Mouse (Mus musculus): ENCODE results near the gene Enah. TPM values are rescaled to one million over a fixed set of nuclear protein-coding genes. Genes with fewer than 3 reads are reported as not detected.

Enah gene
- polyA plus RNA-seq (2016; fragmentation: Nextera tagmentation; extraction: Ambion mirVana): 30.4 and 30.6 TPM in 2 replicates

DNA sequence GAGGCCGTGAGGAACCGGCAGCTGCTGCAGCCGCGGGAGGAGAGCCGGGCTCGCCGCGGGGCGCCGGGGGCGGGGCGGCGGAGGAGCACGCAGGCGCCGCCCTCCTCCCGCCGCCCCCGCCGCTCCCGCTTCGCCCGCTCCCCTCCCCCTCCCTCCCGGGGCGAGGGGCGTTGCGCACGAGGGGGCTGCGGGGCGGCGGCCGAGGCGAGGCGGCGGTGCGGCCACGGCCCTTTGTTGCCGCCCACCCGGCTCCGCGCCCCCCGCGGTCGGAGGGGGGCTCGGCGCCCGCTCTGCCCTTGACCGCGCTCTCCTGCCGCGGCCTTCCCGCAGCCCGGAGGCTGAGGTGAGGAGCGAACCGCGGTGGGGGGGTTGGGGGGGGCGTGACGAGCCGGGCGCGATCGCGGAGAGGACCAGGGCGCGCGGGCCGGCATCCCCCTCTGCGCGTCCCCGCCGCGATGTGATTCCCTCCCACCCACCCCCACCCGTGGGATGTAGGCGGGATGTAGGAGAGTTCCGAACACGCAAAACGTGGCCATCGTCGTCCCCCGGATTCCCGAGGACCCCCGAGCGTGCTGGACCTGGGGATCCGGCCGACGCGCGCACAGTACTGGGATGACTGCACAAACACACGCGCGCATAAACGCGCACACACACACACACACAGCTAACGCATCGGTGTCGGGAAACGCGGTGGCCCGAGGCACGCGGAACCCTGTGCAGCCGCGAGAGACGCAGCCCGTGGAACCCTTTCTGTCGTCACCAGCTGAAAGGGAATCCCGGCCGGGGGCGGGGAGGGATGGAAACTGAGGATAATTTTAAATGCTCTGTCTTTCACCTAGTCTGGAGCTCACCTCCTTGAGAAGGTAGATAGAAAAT is at the start of gene Enah:
Gene Enah, minus strand, starts transcription at position 65 of the 876 bp plus-strand sequence.
- H3K27me3 ChIP-seq (replicated peaks; ENCODE audit: low read depth, poor library complexity, severe bottlenecking): no peaks in the 10 kb centered on the region
- WGBS: under 1% methylated on average over 93 of the region's 109 CpGs
- H3K36me3 ChIP-seq (replicated peaks): peaks cover 14% of the 10 kb centered on the region
- DNase-seq (ENCODE audit: low spot score): peak; percentile 87
- H3K9me3 ChIP-seq: no peaks in the 10 kb centered on the region
- peak within 1 kb of the TSS; percentile 99 for H3K27ac ChIP-seq (replicated peaks)
- peak within 1 kb of the TSS; percentile 90 for H3K4me3 ChIP-seq
- peaks cover 31% of the 10 kb centered on the region for H3K4me1 ChIP-seq

GRCm38 (mm10) chr1:182068136-182068535 is 48.3 kb upstream of the Enah start:
- no peaks in the 10 kb centered on the region for H3K9me3 ChIP-seq
- WGBS: 85% methylated on average over 7 of the region's 7 CpGs

GRCm38 (mm10) chr1:182066527-182067465 is 47.0 kb upstream of the Enah start:
- Histone ChIP-seq H3K9me3 (no peaks in the 10 kb centered on the region), H3K36me3 (replicated peaks) (no peaks in the 10 kb centered on the region), H3K27me3 (replicated peaks; ENCODE audit: low read depth, poor library complexity, severe bottlenecking) (no peaks in the 10 kb centered on the region), H3K27ac (replicated peaks) (no peak overlapping the region), H3K4me1 (peaks cover 7% of the 10 kb centered on the region; the same call in 1 of the 2 replicates), H3K4me3 (no peak overlapping the region)
- DNase-seq (ENCODE audit: low spot score): no peak
- WGBS: 75% methylated on average over 9 of the region's 9 CpGs

More at GRCm38 (mm10) chr1:182068136-182068535, 48.3 kb upstream of the Enah start:
- H3K4me1 ChIP-seq: peaks cover 13% of the 10 kb centered on the region
- no peak overlapping the region for H3K27ac ChIP-seq (replicated peaks)
- H3K36me3 ChIP-seq (replicated peaks): no peaks in the 10 kb centered on the region
- no peak overlapping the region for H3K4me3 ChIP-seq
- H3K27me3 ChIP-seq (replicated peaks; ENCODE audit: low read depth, poor library complexity, severe bottlenecking): no peaks in the 10 kb centered on the region
- DNase-seq (ENCODE audit: low spot score): no peak

DNA sequence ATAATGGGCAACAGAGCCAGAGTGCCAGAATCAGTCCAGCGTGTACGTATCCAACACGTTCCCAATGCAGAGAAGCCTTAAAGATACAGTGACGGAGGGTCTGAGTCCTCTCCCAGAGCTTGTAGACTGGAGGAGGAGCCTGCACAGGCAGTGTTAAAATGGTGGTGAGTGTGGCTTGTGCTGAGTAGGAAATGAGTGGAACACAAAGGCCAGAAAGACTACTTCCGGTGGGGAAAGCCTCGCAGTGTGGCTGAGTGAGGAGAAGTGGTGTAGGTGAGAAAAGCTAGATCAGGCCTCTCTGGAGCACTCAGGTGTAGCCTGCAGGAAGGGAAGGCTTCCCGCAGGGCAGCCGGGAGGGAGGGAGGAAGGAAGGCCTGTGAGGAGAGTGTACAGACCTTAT is 43.9 kb upstream of the Enah start:
- no peak for DNase-seq (ENCODE audit: low spot score)
- H3K4me3 ChIP-seq: no peak overlapping the region
- no peaks in the 10 kb centered on the region for H3K36me3 ChIP-seq (replicated peaks)
- H3K9me3 ChIP-seq: no peaks in the 10 kb centered on the region
- peaks cover 13% of the 10 kb centered on the region for H3K4me1 ChIP-seq
- WGBS: 74% methylated on average over 8 of the region's 8 CpGs
- H3K27me3 ChIP-seq (replicated peaks; ENCODE audit: low read depth, poor library complexity, severe bottlenecking): no peaks in the 10 kb centered on the region
- H3K27ac ChIP-seq (replicated peaks): no peak overlapping the region

DNA sequence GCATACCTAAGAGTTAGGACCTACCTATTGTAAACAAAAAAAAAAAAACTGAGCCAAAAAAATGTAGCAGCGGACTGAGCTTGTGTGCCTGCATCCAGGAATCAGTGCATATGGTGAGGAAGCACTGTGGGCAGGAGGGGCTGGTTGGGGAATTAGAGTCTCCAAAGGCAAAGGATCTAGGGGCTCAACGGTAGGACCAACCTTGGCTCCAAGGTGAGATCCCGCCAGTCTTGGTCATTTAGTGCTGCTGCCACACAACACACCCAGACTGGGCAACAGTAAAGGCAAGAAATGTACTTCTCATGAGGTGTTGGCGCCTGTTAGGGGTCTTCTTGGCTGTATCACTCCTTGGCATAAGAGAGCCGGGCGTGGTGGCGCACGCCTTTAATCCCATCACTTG is 43.0 kb upstream of the Enah start:
- Histone ChIP-seq H3K4me3 (no peak overlapping the region), H3K27ac (replicated peaks) (no peak overlapping the region), H3K36me3 (replicated peaks) (no peaks in the 10 kb centered on the region), H3K4me1 (peaks cover 22% of the 10 kb centered on the region), H3K9me3 (no peaks in the 10 kb centered on the region), H3K27me3 (replicated peaks; ENCODE audit: low read depth, poor library complexity, severe bottlenecking) (no peaks in the 10 kb centered on the region)
- DNase-seq (ENCODE audit: low spot score): no peak
- 95% methylated on average over 8 of the region's 8 CpGs for WGBS

DNA sequence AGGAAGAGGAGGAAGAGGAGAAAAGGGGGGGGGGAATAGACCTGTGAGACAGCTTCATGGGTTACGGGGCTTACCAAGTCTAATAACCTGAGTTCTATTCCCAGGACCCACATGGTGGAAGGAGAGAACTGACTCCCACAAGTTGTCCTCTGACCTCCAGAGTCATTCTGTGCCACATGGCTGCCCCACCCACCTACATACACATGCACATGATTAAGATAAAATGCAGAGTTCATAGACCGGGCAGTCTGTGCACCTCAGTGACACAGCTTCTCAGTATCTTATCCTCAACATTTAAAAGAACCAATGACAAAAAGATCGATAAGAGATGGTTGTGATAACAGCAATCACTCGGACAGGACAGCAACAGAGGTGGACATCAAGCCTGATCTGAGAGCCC is 41.4 kb upstream of the Enah start:
- no peak for DNase-seq (ENCODE audit: low spot score)
- H3K4me1 ChIP-seq: peaks cover 25% of the 10 kb centered on the region
- H3K27me3 ChIP-seq (replicated peaks; ENCODE audit: low read depth, poor library complexity, severe bottlenecking): no peaks in the 10 kb centered on the region
- no peaks in the 10 kb centered on the region for H3K9me3 ChIP-seq
- no peak overlapping the region for H3K4me3 ChIP-seq
- no peak overlapping the region for H3K27ac ChIP-seq (replicated peaks)
- WGBS: 80% methylated on average over 4 of the region's 4 CpGs
- H3K36me3 ChIP-seq (replicated peaks): no peaks in the 10 kb centered on the region

DNA sequence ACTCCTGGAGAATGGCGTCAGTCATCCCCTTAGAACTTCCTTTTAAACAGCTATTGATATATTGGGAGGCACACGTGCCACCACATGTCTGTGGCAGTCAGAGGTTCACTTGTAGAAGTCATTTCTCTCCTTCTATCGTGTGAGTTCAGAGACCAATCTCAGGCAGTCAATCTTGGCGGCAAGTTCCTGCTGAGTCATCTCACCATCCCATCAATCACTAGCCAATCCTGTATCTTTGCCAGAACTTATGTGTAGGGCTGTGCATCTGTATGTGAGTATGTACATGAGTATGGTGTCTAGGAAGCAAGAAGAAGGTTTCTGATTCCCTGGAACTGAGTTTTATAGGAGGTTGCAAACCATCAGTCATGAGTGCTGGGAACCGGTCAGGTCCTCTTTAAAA is 40.0 kb upstream of the Enah start:
- DNase-seq (ENCODE audit: low spot score): no peak
- WGBS: 90% methylated on average over 5 of the region's 5 CpGs
- H3K27ac ChIP-seq (replicated peaks): no peak overlapping the region
- H3K27me3 ChIP-seq (replicated peaks; ENCODE audit: low read depth, poor library complexity, severe bottlenecking): no peaks in the 10 kb centered on the region
- no peaks in the 10 kb centered on the region for H3K9me3 ChIP-seq
- H3K4me1 ChIP-seq: peaks cover 34% of the 10 kb centered on the region
- no peaks in the 10 kb centered on the region for H3K36me3 ChIP-seq (replicated peaks)
- H3K4me3 ChIP-seq: no peak overlapping the region

- WGBS: 79% methylated on average over 6 of the region's 6 CpGs
- no peak overlapping the region for H3K27ac ChIP-seq (replicated peaks)
- H3K4me1 ChIP-seq: peaks cover 31% of the 10 kb centered on the region
- H3K4me3 ChIP-seq: no peak overlapping the region
- no peaks in the 10 kb centered on the region for H3K27me3 ChIP-seq (replicated peaks; ENCODE audit: low read depth, poor library complexity, severe bottlenecking)
- H3K36me3 ChIP-seq (replicated peaks): no peaks in the 10 kb centered on the region
- H3K9me3 ChIP-seq: no peaks in the 10 kb centered on the region
- no peak for DNase-seq (ENCODE audit: low spot score)
Observed at GRCm38 (mm10) chr1:182057998-182058397, 38.2 kb upstream of the Enah start.

- whole genome bisulfite sequencing: 42% methylated on average over 9 of the region's 9 CpGs
- peak overlapping the region; percentile 63 for H3K27ac ChIP-seq (replicated peaks)
Observed at GRCm38 (mm10) chr1:182055122-182055521, 35.3 kb upstream of the Enah start.

DNA sequence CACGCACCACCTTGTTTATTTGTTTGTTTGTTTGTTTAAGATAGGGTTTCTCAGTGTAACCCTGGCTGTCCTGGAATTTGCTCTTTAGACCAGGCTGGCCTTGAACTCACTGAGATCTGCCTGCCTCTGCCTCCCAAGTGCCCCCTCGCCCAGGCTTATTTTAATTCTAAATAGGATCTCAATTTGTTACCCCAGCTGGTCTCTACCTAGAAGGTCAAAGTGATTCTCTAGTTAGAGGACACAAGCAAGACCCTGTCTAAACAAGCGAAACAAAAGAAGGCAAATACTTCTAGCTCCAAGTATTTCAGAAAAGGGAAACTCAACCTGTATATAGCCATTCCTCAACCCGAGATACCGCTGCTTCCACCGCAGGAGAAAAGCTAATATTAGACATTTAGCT is 34.9 kb upstream of the Enah start:
- WGBS: 95% methylated on average over 6 of the region's 6 CpGs
- H3K27ac ChIP-seq (replicated peaks): peak overlapping the region; percentile 63; the same call in 1 of the 2 replicates
- H3K36me3 ChIP-seq (replicated peaks): no peaks in the 10 kb centered on the region

More at GRCm38 (mm10) chr1:182055122-182055521, 35.3 kb upstream of the Enah start:
- Histone ChIP-seq H3K27me3 (replicated peaks; ENCODE audit: low read depth, poor library complexity, severe bottlenecking) (no peaks in the 10 kb centered on the region), H3K36me3 (replicated peaks) (no peaks in the 10 kb centered on the region), H3K9me3 (no peaks in the 10 kb centered on the region), H3K4me1 (peaks cover 29% of the 10 kb centered on the region), H3K4me3 (no peak overlapping the region)
- peak; percentile 26 for DNase-seq (ENCODE audit: low spot score)

DNA sequence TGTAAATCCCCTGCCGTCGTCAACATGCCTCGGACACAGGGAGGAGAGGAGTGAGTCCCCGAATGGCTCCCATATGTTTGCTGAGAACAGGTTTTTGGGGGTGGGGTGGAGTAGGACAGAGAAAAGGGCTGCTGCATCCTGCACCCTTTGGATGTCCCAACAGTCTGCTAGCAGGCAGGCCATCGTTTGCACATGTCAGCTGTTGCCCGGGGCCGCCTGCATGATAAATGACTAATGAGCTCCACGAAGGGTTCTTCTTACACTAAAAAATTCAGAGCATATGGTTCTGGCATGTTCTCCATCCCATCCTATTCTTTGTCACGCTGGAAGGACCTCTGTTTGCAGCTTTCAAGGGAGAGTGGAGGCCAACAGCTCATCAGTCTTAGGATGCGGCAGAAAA is 33.2 kb upstream of the Enah start:
- DNase-seq (ENCODE audit: low spot score): peak; percentile 66
- no peaks in the 10 kb centered on the region for H3K9me3 ChIP-seq
- peaks cover 22% of the 10 kb centered on the region for H3K4me1 ChIP-seq
- peak overlapping the region; percentile 59 for H3K27ac ChIP-seq (replicated peaks)
- 42% methylated on average over 10 of the region's 10 CpGs for WGBS
- no peak overlapping the region for H3K4me3 ChIP-seq
- H3K36me3 ChIP-seq (replicated peaks): no peaks in the 10 kb centered on the region
- no peaks in the 10 kb centered on the region for H3K27me3 ChIP-seq (replicated peaks; ENCODE audit: low read depth, poor library complexity, severe bottlenecking)

More for the DNA sequence above, 34.9 kb upstream of the Enah start:
- H3K27me3 ChIP-seq (replicated peaks; ENCODE audit: low read depth, poor library complexity, severe bottlenecking): no peaks in the 10 kb centered on the region
- no peak for DNase-seq (ENCODE audit: low spot score)
- peaks cover 29% of the 10 kb centered on the region for H3K4me1 ChIP-seq
- no peaks in the 10 kb centered on the region for H3K9me3 ChIP-seq
- no peak overlapping the region for H3K4me3 ChIP-seq

DNA sequence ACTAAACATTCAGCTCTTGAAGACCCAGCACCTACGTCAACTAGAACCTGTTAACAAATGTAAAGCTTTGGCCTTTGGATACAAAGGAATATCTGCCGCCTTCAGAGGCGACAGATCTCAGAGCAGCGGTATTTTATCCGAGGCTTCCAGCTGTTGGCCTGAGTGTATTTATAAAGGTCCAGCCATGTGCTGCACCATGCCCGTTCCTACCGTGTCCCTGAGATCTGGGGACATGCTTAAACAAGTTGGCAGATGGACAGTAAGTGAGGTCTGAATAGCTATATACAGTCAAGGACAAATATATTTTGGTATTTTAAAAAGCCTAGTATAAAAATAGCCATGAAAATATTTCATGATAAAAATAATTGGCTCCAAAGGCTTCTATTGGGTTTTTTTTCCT is 32.6 kb upstream of the Enah start:
- Histone ChIP-seq H3K4me3 (no peak overlapping the region), H3K36me3 (replicated peaks) (no peaks in the 10 kb centered on the region), H3K9me3 (no peaks in the 10 kb centered on the region), H3K27ac (replicated peaks) (no peak overlapping the region), H3K4me1 (peaks cover 18% of the 10 kb centered on the region), H3K27me3 (replicated peaks; ENCODE audit: low read depth, poor library complexity, severe bottlenecking) (no peaks in the 10 kb centered on the region)
- 86% methylated on average over 7 of the region's 7 CpGs for WGBS
- DNase-seq (ENCODE audit: low spot score): no peak
